Mouse (Mus musculus): ENCODE measurements around the gene Phka1. TPM values are rescaled to one million over a fixed set of nuclear protein-coding genes. Genes with fewer than 3 reads are reported as not detected.

Phka1 gene
- polyA plus RNA-seq (2017; shearing (Covaris generic)), result not detected

DNA sequence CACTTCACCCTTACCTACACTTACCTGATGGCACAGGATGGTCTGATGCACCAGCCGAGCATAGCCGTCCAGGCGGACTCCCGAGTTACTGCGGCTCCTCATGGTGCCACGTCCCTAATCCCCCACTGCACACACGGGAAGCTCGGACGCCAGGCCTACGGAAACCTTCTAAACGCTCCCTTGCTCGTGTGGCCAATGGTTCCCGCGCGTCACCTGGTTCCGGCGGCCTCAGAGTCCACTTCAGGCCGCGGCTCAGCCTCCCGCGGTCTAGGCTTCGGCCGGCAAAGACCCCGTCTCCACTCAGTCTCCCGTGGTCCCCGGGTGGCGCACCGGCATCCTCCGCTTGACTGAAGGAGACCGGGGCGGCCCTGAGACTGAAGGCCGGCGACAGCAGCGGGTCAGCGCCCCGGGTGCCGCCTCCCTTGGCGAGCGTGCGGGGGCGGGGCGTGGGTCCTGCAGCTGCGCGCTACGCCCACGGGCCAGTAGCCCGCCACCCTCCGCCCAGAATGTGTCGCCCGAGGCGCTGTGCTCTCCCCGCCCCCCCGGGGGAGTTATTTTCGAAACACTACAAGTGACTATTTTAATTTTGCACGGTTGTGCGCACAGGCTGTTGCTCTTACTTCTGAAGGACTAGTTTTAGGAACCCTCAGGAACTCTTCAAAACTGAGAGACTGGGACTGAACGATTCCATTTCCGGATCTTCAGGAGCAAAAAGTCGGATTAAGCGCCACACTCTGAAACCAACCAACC lies at the start of gene Phka1:
Phka1 (minus strand) TSS at position 424 of the 750 bp plus-strand sequence.

DNA sequence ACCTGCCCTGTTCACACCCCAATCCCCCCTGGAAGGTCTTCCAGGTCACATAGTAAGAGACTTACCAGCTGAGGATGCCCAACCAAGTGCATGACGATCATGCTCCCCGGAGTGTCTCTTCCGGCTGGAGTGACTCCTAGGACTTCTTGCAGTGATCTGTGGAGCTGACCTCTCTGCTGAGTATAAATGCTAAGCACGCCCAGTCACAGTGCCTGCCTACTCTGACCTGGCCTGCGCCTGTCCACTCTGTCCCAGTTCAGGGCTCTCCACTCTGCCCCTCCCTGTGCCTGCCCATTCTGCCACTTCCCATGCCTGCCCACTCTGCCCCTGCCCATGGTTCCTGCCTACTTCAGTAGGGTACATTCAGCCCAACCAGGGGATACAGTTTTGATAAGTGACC lies 42.8 kb upstream of the Phka1 start, which contains the start of gene Gm3880:
Gm3880 (minus strand) TSS at position 101 of the 400 bp plus-strand sequence.

DNA sequence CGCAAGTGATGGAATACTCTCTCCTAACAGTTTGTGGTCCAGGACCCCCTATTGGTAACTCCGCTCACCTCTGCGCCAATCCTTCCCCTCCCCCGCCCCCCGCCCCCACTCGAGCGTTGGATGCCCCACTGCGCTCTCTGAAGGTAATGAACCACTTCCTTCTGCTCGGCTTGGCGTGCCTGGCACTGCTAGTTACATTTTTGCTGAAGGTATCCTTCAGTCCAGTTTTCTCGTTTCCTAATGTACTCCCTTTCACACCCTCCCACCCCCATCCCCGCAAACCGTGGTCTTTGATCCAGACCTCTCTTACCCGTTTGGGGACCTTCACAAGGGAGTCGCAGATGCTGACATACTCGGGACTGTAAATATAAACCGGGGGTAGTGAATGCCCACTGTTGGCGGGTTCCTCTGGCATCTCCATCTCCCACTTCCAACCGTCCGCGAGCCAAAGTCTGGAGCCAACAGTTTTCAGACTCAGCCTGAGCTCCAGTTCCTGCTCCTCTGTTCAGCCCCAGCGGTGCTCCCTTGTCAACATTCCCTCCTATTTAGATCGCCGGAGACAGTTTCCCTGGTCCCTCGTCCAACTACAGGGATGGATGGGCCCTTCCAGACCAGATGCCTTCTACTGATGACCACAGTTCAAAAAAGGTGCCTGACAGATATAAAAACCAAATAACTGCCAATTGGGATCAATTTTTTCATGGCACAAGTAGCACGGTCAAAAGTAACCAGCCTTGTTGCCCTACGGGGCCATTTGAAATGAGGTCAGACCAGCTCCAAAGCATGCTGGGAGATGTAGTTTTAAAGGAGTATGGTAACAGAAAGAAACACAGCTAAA lies 139.2 kb downstream of the Phka1 start, which contains the start of gene Hdac8:
Hdac8 (minus strand) TSS at position 716 of the 838 bp plus-strand sequence.

Other genes with a start within 250 kb of the Phka1 start
- gene Hdac8, start 138.9 kb downstream of the Phka1 start, polyA plus RNA-seq (2017; shearing (Covaris generic)), result 14.2 TPM
- gene Gm3880, start 42.7 kb upstream of the Phka1 start, polyA plus RNA-seq (2017; shearing (Covaris generic)), result not detected
- gene Gm9112, start 63.4 kb upstream of the Phka1 start, polyA plus RNA-seq (2017; shearing (Covaris generic)), result not detected
- not detected for gene Dmrtc1b, start 63.6 kb upstream of the Phka1 start, polyA plus RNA-seq (2017; shearing (Covaris generic))
- not detected for gene Dmrtc1c1, start 158.7 kb upstream of the Phka1 start, polyA plus RNA-seq (2017; shearing (Covaris generic))
- gene Dmrtc1c2, start 210.4 kb upstream of the Phka1 start, polyA plus RNA-seq (2017; shearing (Covaris generic)), result not detected
- not detected for gene 1700031F05Rik, start 223.7 kb upstream of the Phka1 start, polyA plus RNA-seq (2017; shearing (Covaris generic))

All from effector memory CD4-positive, alpha-beta T cell, adult 5 months (primary cell).